Mouse (Mus musculus): Measurements from ENCODE around the gene Rhd. TPM values are rescaled to one million over a fixed set of nuclear protein-coding genes. Genes with fewer than 3 reads are reported as not detected.

Gene Rhd
- polyA plus RNA-seq, 1 experiment from 2014 or later, result 1.1 TPM

GRCm38 (mm10) chr4:134861884-134862283 is 2.5 kb upstream of the Rhd start:
- Histone ChIP-seq H3K4me2 (replicated peaks) (no peak overlapping the region), H3K9ac (replicated peaks) (no peak overlapping the region), H3K27ac (no peak overlapping the region), H3K4me1 (replicated peaks) (no peaks in the 10 kb centered on the region), H3K4me3 (replicated peaks) (no peak overlapping the region), H3K36me3 (no peaks in the 10 kb centered on the region), H3K9me3 (no peaks in the 10 kb centered on the region), H3K27me3 (no peaks in the 10 kb centered on the region)
- 83% methylated on average over 6 of the region's 6 CpGs for WGBS
- ATAC-seq, result no peak

GRCm38 (mm10) chr4:134862996-134863395 is 1.3 kb upstream of the Rhd start:
- Histone ChIP-seq H3K9me3 (no peaks in the 10 kb centered on the region), H3K4me1 (replicated peaks) (no peaks in the 10 kb centered on the region), H3K4me3 (replicated peaks) (no peak overlapping the region), H3K27ac (no peak overlapping the region), H3K4me2 (replicated peaks) (no peak overlapping the region), H3K27me3 (peaks cover 1% of the 10 kb centered on the region), H3K9ac (replicated peaks) (no peak overlapping the region), H3K36me3 (no peaks in the 10 kb centered on the region)
- ATAC-seq, result no peak
- WGBS, result 84% methylated on average over 7 of the region's 7 CpGs

GRCm38 (mm10) chr4:134865340-134865739 is 1.0 kb downstream of the Rhd start:
- H3K9ac ChIP-seq (replicated peaks), result no peak overlapping the region
- no peak for ATAC-seq
- peaks cover 25% of the 10 kb centered on the region for H3K27me3 ChIP-seq
- 0 out of 2 replicates have a peak, but pooled peaks cover 8% of the 10 kb centered on the region for H3K4me1 ChIP-seq (replicated peaks)
- H3K4me3 ChIP-seq (replicated peaks), result no peak overlapping the region
- no peak overlapping the region for H3K27ac ChIP-seq
- no peaks in the 10 kb centered on the region for H3K36me3 ChIP-seq
- WGBS, result 84% methylated on average over 6 of the region's 6 CpGs
- no peak overlapping the region for H3K4me2 ChIP-seq (replicated peaks)
- H3K9me3 ChIP-seq, result no peaks in the 10 kb centered on the region

- no peak for ATAC-seq
These were observed 1.5 kb downstream of the Rhd start for GRCm38 (mm10) chr4:134865789-134866188.

GRCm38 (mm10) chr4:134867213-134867612 is 2.9 kb downstream of the Rhd start:
- no peak overlapping the region for H3K9ac ChIP-seq (replicated peaks)
- no peaks in the 10 kb centered on the region for H3K36me3 ChIP-seq
- H3K9me3 ChIP-seq, result no peaks in the 10 kb centered on the region
- peaks cover 32% of the 10 kb centered on the region for H3K27me3 ChIP-seq
- no peak overlapping the region for H3K4me3 ChIP-seq (replicated peaks)
- no peak overlapping the region for H3K27ac ChIP-seq
- no peak overlapping the region for H3K4me2 ChIP-seq (replicated peaks)
- 96% methylated on average over 8 of the region's 8 CpGs for WGBS
- 0 out of 2 replicates have a peak, but pooled peaks cover 8% of the 10 kb centered on the region for H3K4me1 ChIP-seq (replicated peaks)
- ATAC-seq, result no peak

More at GRCm38 (mm10) chr4:134865789-134866188, 1.5 kb downstream of the Rhd start:
- 0 out of 2 replicates have a peak, but pooled peaks cover 8% of the 10 kb centered on the region for H3K4me1 ChIP-seq (replicated peaks)
- H3K27ac ChIP-seq, result no peak overlapping the region
- no peaks in the 10 kb centered on the region for H3K36me3 ChIP-seq
- H3K9ac ChIP-seq (replicated peaks), result no peak overlapping the region
- no peak overlapping the region for H3K4me2 ChIP-seq (replicated peaks)
- no peaks in the 10 kb centered on the region for H3K9me3 ChIP-seq
- no peak overlapping the region for H3K4me3 ChIP-seq (replicated peaks)
- H3K27me3 ChIP-seq, result peaks cover 29% of the 10 kb centered on the region
- 97% methylated on average over 5 of the region's 5 CpGs for WGBS

- Histone ChIP-seq H3K9ac (replicated peaks) (no peak overlapping the region), H3K4me2 (replicated peaks) (no peak overlapping the region), H3K27ac (no peak overlapping the region), H3K27me3 (peaks cover 32% of the 10 kb centered on the region), H3K9me3 (no peaks in the 10 kb centered on the region), H3K4me1 (replicated peaks) (0 out of 2 replicates have a peak, but pooled peaks cover 8% of the 10 kb centered on the region), H3K4me3 (replicated peaks) (no peak overlapping the region), H3K36me3 (no peaks in the 10 kb centered on the region)
- no peak for ATAC-seq
- WGBS, result 83% methylated on average over 8 of the region's 8 CpGs
These were observed 3.3 kb downstream of the Rhd start for GRCm38 (mm10) chr4:134867661-134868060.

- H3K9ac ChIP-seq (replicated peaks), result no peak overlapping the region
- H3K9me3 ChIP-seq, result no peaks in the 10 kb centered on the region
- no peak overlapping the region for H3K27ac ChIP-seq
- H3K36me3 ChIP-seq, result no peaks in the 10 kb centered on the region
- no peak overlapping the region for H3K4me3 ChIP-seq (replicated peaks)
- 87% methylated on average over 10 of the region's 10 CpGs for WGBS
- 0 out of 2 replicates have a peak, but pooled peaks cover 8% of the 10 kb centered on the region for H3K4me1 ChIP-seq (replicated peaks)
- no peak for ATAC-seq
- no peak overlapping the region for H3K4me2 ChIP-seq (replicated peaks)
- peaks cover 32% of the 10 kb centered on the region for H3K27me3 ChIP-seq
These were observed 3.7 kb downstream of the Rhd start for GRCm38 (mm10) chr4:134868065-134868464.

- Histone ChIP-seq H3K27ac (no peak overlapping the region), H3K9me3 (no peaks in the 10 kb centered on the region), H3K4me1 (replicated peaks) (0 out of 2 replicates have a peak, but pooled peaks cover 8% of the 10 kb centered on the region), H3K4me2 (replicated peaks) (no peak overlapping the region), H3K4me3 (replicated peaks) (no peak overlapping the region), H3K36me3 (no peaks in the 10 kb centered on the region), H3K9ac (replicated peaks) (no peak overlapping the region), H3K27me3 (peaks cover 32% of the 10 kb centered on the region)
- ATAC-seq, result no peak
- WGBS, result 32% methylated on average over 9 of the region's 9 CpGs
These were observed 4.2 kb downstream of the Rhd start for GRCm38 (mm10) chr4:134868490-134868889.

- no peaks in the 10 kb centered on the region for H3K36me3 ChIP-seq
- H3K9ac ChIP-seq (replicated peaks), result no peak overlapping the region
- H3K4me1 ChIP-seq (replicated peaks), result 0 out of 2 replicates have a peak, but pooled peaks cover 8% of the 10 kb centered on the region
- no peak overlapping the region for H3K27ac ChIP-seq
- H3K4me2 ChIP-seq (replicated peaks), result no peak overlapping the region
- no peak for ATAC-seq
- H3K9me3 ChIP-seq, result no peaks in the 10 kb centered on the region
- whole genome bisulfite sequencing, result 13% methylated on average over 16 of the region's 16 CpGs
- peaks cover 32% of the 10 kb centered on the region for H3K27me3 ChIP-seq
- no peak overlapping the region for H3K4me3 ChIP-seq (replicated peaks)
These were observed 4.9 kb downstream of the Rhd start for GRCm38 (mm10) chr4:134869068-134869730.

- Histone ChIP-seq H3K27me3 (peaks cover 32% of the 10 kb centered on the region), H3K4me1 (replicated peaks) (0 out of 2 replicates have a peak, but pooled peaks cover 8% of the 10 kb centered on the region), H3K4me2 (replicated peaks) (no peak overlapping the region), H3K36me3 (no peaks in the 10 kb centered on the region), H3K9me3 (no peaks in the 10 kb centered on the region), H3K9ac (replicated peaks) (no peak overlapping the region), H3K4me3 (replicated peaks) (no peak overlapping the region), H3K27ac (no peak overlapping the region)
- WGBS, result 54% methylated on average over 7 of the region's 7 CpGs
- ATAC-seq, result no peak
These were observed 5.6 kb downstream of the Rhd start for GRCm38 (mm10) chr4:134869815-134870375.

- Histone ChIP-seq H3K27ac (no peak overlapping the region), H3K4me1 (replicated peaks) (0 out of 2 replicates have a peak, but pooled peaks cover 8% of the 10 kb centered on the region), H3K4me3 (replicated peaks) (no peak overlapping the region), H3K36me3 (no peaks in the 10 kb centered on the region), H3K9ac (replicated peaks) (no peak overlapping the region), H3K4me2 (replicated peaks) (no peak overlapping the region), H3K27me3 (peaks cover 32% of the 10 kb centered on the region), H3K9me3 (no peaks in the 10 kb centered on the region)
- no peak for ATAC-seq
- 45% methylated on average over 4 of the region's 4 CpGs for WGBS
These were observed 7.1 kb downstream of the Rhd start for GRCm38 (mm10) chr4:134871477-134871876.

GRCm38 (mm10) chr4:134871950-134872349 is 7.6 kb downstream of the Rhd start:
- Histone ChIP-seq H3K36me3 (no peaks in the 10 kb centered on the region), H3K4me2 (replicated peaks) (no peak overlapping the region), H3K9me3 (no peaks in the 10 kb centered on the region), H3K4me1 (replicated peaks) (0 out of 2 replicates have a peak, but pooled peaks cover 8% of the 10 kb centered on the region), H3K27ac (no peak overlapping the region), H3K27me3 (peaks cover 32% of the 10 kb centered on the region), H3K9ac (replicated peaks) (no peak overlapping the region), H3K4me3 (replicated peaks) (no peak overlapping the region)
- 56% methylated on average over 2 of the region's 2 CpGs for whole genome bisulfite sequencing
- ATAC-seq, result no peak

All from midbrain, embryonic 13.5 days (tissue).